Mouse (Mus musculus) bone marrow, adult 2 months (tissue): ENCODE results near the gene Pced1b.

Source experiments
- CTCF ChIP-seq: fragments of 200-500 bp; IDR thresholded peaks from 2 replicates; pipeline ENCODE4 v1.5.1; 2011; ENCODE audit warnings: low read length, control low read depth; ENCODE audit not compliant: control insufficient read depth, insufficient read depth
- POLR2A ChIP-seq: fragments of 200-500 bp; IDR thresholded peaks from 2 replicates; pipeline ENCODE4 v1.6.1; 2011; ENCODE audit warnings: low read depth, mild to moderate bottlenecking, control low read depth, low read length, borderline replicate concordance; ENCODE audit not compliant: control insufficient read depth

DNA sequence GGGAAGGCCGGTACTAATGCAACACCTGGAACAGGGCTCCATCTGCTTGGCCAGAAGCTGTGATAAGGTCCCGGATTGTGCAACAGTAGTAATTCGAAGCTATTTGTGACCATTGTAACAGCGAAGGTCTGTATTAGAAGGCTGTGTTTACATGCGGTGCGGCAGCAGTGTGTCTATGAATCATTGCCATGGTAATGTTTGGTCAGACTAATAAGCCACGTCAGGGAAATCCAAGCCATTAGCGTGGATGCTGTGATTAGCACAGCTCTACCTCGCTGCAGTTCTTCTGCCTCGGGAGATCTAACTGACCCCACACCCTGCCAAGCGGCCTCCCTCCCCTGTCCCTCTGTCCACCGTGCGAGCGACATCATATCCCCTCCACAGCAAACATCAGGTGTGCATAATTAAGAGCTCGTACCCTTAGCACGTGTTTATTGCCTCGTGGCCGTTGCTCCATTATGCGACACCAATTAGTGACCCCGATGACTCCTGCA lies 29.8 kb downstream of the Pced1b start:
- TF ChIP-seq CTCF (no peak), POLR2A (no peak)
